Mouse (Mus musculus) hindbrain, embryonic 15.5 days (tissue): ENCODE measurements around the gene Wdr93. TPM values are rescaled to one million over a fixed set of nuclear protein-coding genes. Genes with fewer than 3 reads are reported as not detected.
"Not testable (repeated sequence)": the region's sequence is repeated elsewhere in the genome, so short reads cannot be mapped to it uniquely, and the experiment has no call there.

Source experiments
- ATAC-seq: fragments of 200-750 bp; cut with Nextera tagmentation; 2 replicates; pipeline ENCODE4 v1.8.0; 2017; ENCODE audit warnings: low read depth, moderate number of reproducible peaks, moderate TSS enrichment; ENCODE audit not compliant: low FRiP score
- H3K27ac ChIP-seq: fragments of 300-500 bp; sonication (generic); replicated peaks from 2 replicates; pipeline ENCODE4 v1.5.1; 2015; ENCODE audit warnings: mild to moderate bottlenecking, inconsistent platforms
- H3K27me3 ChIP-seq: fragments of 300-500 bp; sonication (generic); 2 replicates; pipeline ENCODE4 v1.6.1; 2015; ENCODE audit warnings: control low read depth, inconsistent platforms
- H3K36me3 ChIP-seq: fragments of 300-500 bp; sonication (generic); 2 replicates; pipeline ENCODE4 v1.6.1; 2015; ENCODE audit warnings: control low read depth, inconsistent platforms
- H3K4me1 ChIP-seq: fragments of 300-500 bp; sonication (generic); replicated peaks from 2 replicates; pipeline ENCODE4 v1.6.1; 2015; ENCODE audit warnings: control low read depth, inconsistent platforms
- H3K4me2 ChIP-seq: fragments of 300-500 bp; sonication (generic); 2 replicates; pipeline ENCODE4 v1.6.1; 2015; ENCODE audit warnings: moderate library complexity, mild to moderate bottlenecking, inconsistent platforms
- H3K4me3 ChIP-seq: fragments of 300-500 bp; sonication (generic); 2 replicates; pipeline ENCODE4 v1.5.1; 2015; ENCODE audit warnings: mild to moderate bottlenecking, inconsistent platforms
- H3K9ac ChIP-seq: fragments of 300-500 bp; sonication (generic); 2 replicates; pipeline ENCODE4 v1.6.1; 2015; ENCODE audit warnings: inconsistent platforms
- H3K9me3 ChIP-seq: fragments of 300-500 bp; sonication (generic); 2 replicates; pipeline ENCODE4 v1.6.1; 2016; ENCODE audit warnings: control low read depth, inconsistent platforms
- WGBS: fragments of 180-500 bp; shearing (Covaris S2); methylation state at CpG from one replicate; pipeline ENCODE4 v1.1.7; 2015; 5-methylcytosine and 5-hydroxymethylcytosine counted together
- polyA plus RNA-seq: library from polyadenylated mRNA; unstranded; fragments of >200 nt; fragmentation: Nextera tagmentation; extraction: Ambion mirVana; gene quantifications from 2 replicates; pipeline ENCODE4 v1.2.1, GENCODE M21; 2015

Gene Wdr93
- polyA plus RNA-seq, 1 experiment from 2014 or later: 0.69 TPM

- H3K9ac ChIP-seq, H3K27ac ChIP-seq, H3K4me3 ChIP-seq, H3K9me3 ChIP-seq, ATAC-seq, H3K4me2 ChIP-seq, H3K36me3 ChIP-seq: not testable (repeated sequence)
- peaks cover 47% of the 10 kb centered on the region for H3K27me3 ChIP-seq
- 21% methylated on average over 2 of the region's 2 CpGs for WGBS
- H3K4me1 ChIP-seq: peaks cover 17% of the 10 kb centered on the region
Observed at GRCm38 (mm10) chr7:79789812-79790211, 46.8 kb downstream of the Wdr93 start.

- peak overlapping the region; percentile 45 for H3K9ac ChIP-seq
- H3K4me2 ChIP-seq: peak overlapping the region; percentile 65
- no peak overlapping the region for H3K27ac ChIP-seq
- no peaks in the 10 kb centered on the region for H3K36me3 ChIP-seq
- H3K9me3 ChIP-seq: no peaks in the 10 kb centered on the region
- peaks cover 17% of the 10 kb centered on the region for H3K4me1 ChIP-seq
- peaks cover 50% of the 10 kb centered on the region for H3K27me3 ChIP-seq
- peak; percentile 55 for ATAC-seq
- peak overlapping the region; percentile 44 for H3K4me3 ChIP-seq
- 1% methylated on average over 74 of the region's 80 CpGs for WGBS
Observed at GRCm38 (mm10) chr7:79792635-79793421, 49.9 kb downstream of the Wdr93 start.

GRCm38 (mm10) chr7:79793688-79794087 lies 50.7 kb downstream of the Wdr93 start, which contains the start of gene Mesp1:
Gene Mesp1 (minus strand): TSS chr7:79793788.
- peak within 1 kb of the TSS; percentile 45 for H3K9ac ChIP-seq
- WGBS: 77% methylated on average over 6 of the region's 6 CpGs
- H3K9me3 ChIP-seq: no peaks in the 10 kb centered on the region
- H3K27me3 ChIP-seq: peaks cover 50% of the 10 kb centered on the region
- peaks cover 17% of the 10 kb centered on the region for H3K4me1 ChIP-seq
- H3K36me3 ChIP-seq: no peaks in the 10 kb centered on the region
- no peak within 1 kb of the TSS for H3K27ac ChIP-seq
- no peak for ATAC-seq
- peak within 1 kb of the TSS; percentile 44 for H3K4me3 ChIP-seq
- peak within 1 kb of the TSS; percentile 65 for H3K4me2 ChIP-seq

DNA sequence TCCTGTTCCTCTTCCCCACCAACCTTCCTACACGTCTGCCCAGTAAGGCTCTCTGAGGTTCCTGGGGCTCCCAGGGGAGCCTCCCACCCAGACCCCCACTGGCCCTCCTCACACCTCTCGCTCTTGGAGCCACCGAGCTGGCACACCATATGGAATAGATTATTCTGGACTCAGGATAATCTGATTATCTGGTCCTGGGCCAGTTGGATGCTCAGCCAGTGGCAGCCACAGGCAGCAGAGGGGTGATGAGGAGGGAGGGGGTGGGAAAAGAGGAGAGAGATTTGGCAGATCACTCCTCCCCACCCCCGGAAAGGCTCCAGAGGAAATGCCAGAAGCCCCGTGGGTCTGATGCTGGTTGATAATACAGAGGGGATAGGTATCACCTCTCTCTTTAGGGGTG lies 55.6 kb downstream of the Wdr93 start:
- Histone ChIP-seq H3K27ac (no peak overlapping the region), H3K4me1 (no peaks in the 10 kb centered on the region), H3K27me3 (peaks cover 13% of the 10 kb centered on the region), H3K36me3 (no peaks in the 10 kb centered on the region), H3K4me3 (no peak overlapping the region), H3K4me2 (no peak overlapping the region), H3K9ac (no peak overlapping the region), H3K9me3 (no peaks in the 10 kb centered on the region)
- ATAC-seq: no peak
- 32% methylated on average over 5 of the region's 5 CpGs for WGBS

- WGBS: 3% methylated on average over 8 of the region's 8 CpGs
- Histone ChIP-seq H3K27ac (no peak overlapping the region), H3K4me3 (no peak overlapping the region), H3K9ac (no peak overlapping the region), H3K36me3 (no peaks in the 10 kb centered on the region), H3K4me1 (no peaks in the 10 kb centered on the region), H3K27me3 (peaks cover 9% of the 10 kb centered on the region), H3K4me2 (no peak overlapping the region), H3K9me3 (no peaks in the 10 kb centered on the region)
- no peak for ATAC-seq
Observed at GRCm38 (mm10) chr7:79799048-79799447, 56.1 kb downstream of the Wdr93 start.

GRCm38 (mm10) chr7:79799506-79799905 lies 56.5 kb downstream of the Wdr93 start:
- no peaks in the 10 kb centered on the region for H3K36me3 ChIP-seq
- WGBS: 74% methylated on average over 6 of the region's 6 CpGs
- no peaks in the 10 kb centered on the region for H3K4me1 ChIP-seq
- no peaks in the 10 kb centered on the region for H3K9me3 ChIP-seq
- no peak overlapping the region for H3K27ac ChIP-seq
- no peak overlapping the region for H3K4me2 ChIP-seq
- no peak for ATAC-seq
- H3K4me3 ChIP-seq: no peak overlapping the region
- 0 out of 2 replicates have a peak, but pooled peaks cover 5% of the 10 kb centered on the region for H3K27me3 ChIP-seq
- H3K9ac ChIP-seq: no peak overlapping the region

DNA sequence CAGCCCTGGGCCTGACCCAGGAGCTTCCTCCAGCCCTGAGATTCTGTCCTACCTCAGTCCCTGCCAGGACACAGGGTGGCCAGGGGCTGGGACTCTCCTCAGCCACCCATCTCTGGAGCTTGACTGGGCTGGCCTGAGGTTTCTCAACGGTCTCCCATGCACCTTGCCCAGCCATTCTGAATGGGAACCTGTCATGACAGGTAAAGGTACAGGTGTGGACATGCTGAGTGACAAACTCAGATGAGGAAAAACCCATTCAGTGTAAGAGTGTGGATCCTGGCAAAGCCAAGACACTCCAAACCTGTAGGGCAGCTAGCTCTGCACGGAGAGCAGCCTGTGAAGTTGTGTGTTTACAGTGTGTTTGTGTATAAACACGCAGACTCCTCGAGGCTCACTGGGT lies 57.4 kb downstream of the Wdr93 start:
- H3K27ac ChIP-seq: no peak overlapping the region
- H3K4me3 ChIP-seq: no peak overlapping the region
- no peaks in the 10 kb centered on the region for H3K36me3 ChIP-seq
- no peaks in the 10 kb centered on the region for H3K4me1 ChIP-seq
- ATAC-seq: no peak
- no peaks in the 10 kb centered on the region for H3K9me3 ChIP-seq
- no peaks in the 10 kb centered on the region for H3K27me3 ChIP-seq
- 92% methylated on average over 4 of the region's 4 CpGs for WGBS
- no peak overlapping the region for H3K4me2 ChIP-seq
- no peak overlapping the region for H3K9ac ChIP-seq

GRCm38 (mm10) chr7:79801391-79801790 lies 58.4 kb downstream of the Wdr93 start:
- no peak overlapping the region for H3K4me3 ChIP-seq
- ATAC-seq: no peak
- H3K9me3 ChIP-seq: no peaks in the 10 kb centered on the region
- H3K36me3 ChIP-seq: no peaks in the 10 kb centered on the region
- no peaks in the 10 kb centered on the region for H3K4me1 ChIP-seq
- no peaks in the 10 kb centered on the region for H3K27me3 ChIP-seq
- H3K27ac ChIP-seq: no peak overlapping the region
- no peak overlapping the region for H3K4me2 ChIP-seq
- 82% methylated on average over 11 of the region's 11 CpGs for WGBS
- H3K9ac ChIP-seq: no peak overlapping the region

DNA sequence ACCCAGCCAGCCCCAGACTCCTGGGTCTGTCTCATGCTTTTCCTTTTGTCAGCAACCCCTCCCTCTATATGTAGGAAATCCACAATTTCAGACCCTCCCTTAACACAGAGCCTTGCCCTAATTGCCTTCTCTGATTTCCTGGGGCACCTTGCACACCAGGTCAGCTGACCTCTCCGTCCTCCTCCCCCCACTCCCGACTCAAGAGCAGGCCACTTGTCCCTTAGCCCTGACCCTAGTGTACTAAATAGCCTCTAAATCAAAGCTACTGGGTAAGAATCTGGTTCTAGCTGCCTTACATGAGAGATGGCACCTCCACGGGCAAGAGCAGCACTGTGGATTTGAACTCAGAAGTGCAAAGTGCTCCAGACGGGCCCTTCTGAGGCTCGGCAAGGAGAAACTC lies 59.1 kb downstream of the Wdr93 start:
- no peak overlapping the region for H3K27ac ChIP-seq
- H3K4me2 ChIP-seq: no peak overlapping the region
- no peak overlapping the region for H3K4me3 ChIP-seq
- no peaks in the 10 kb centered on the region for H3K27me3 ChIP-seq
- no peaks in the 10 kb centered on the region for H3K9me3 ChIP-seq
- no peak for ATAC-seq
- 80% methylated on average over 5 of the region's 5 CpGs for WGBS
- no peak overlapping the region for H3K9ac ChIP-seq
- no peaks in the 10 kb centered on the region for H3K36me3 ChIP-seq
- H3K4me1 ChIP-seq: no peaks in the 10 kb centered on the region

GRCm38 (mm10) chr7:79803887-79804286 lies 60.9 kb downstream of the Wdr93 start:
- Histone ChIP-seq H3K27me3 (no peaks in the 10 kb centered on the region), H3K4me2 (no peak overlapping the region), H3K4me3 (no peak overlapping the region), H3K27ac (no peak overlapping the region), H3K9me3 (no peaks in the 10 kb centered on the region), H3K36me3 (no peaks in the 10 kb centered on the region), H3K9ac (no peak overlapping the region), H3K4me1 (no peaks in the 10 kb centered on the region)
- no peak for ATAC-seq
- WGBS: 50% methylated on average over 2 of the region's 2 CpGs

DNA sequence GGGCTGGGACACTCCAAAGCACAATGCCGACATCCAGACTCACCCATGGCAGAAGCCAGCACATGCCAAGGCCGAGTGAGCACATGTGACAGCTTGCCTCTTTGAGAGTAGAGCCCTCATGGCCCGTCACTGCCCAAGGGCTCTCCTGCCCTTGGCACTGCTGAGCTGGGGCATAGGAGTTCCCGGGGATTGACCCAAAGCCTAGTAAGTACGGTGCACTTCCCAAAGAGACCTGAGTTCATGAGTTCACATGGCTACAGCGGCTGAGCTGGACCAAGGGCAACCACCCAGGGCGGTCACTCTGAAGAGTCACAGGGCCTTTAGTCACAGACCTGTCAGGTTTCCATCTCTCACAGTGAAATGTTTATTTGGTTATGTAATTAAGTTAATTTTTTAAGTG lies 65.6 kb downstream of the Wdr93 start:
- Histone ChIP-seq H3K4me2 (no peak overlapping the region), H3K4me3 (no peak overlapping the region), H3K36me3 (no peaks in the 10 kb centered on the region), H3K9ac (no peak overlapping the region), H3K4me1 (peaks cover 7% of the 10 kb centered on the region), H3K27me3 (0 out of 2 replicates have a peak, but pooled peaks cover 7% of the 10 kb centered on the region), H3K27ac (no peak overlapping the region), H3K9me3 (no peaks in the 10 kb centered on the region)
- 86% methylated on average over 7 of the region's 7 CpGs for WGBS
- no peak for ATAC-seq

DNA sequence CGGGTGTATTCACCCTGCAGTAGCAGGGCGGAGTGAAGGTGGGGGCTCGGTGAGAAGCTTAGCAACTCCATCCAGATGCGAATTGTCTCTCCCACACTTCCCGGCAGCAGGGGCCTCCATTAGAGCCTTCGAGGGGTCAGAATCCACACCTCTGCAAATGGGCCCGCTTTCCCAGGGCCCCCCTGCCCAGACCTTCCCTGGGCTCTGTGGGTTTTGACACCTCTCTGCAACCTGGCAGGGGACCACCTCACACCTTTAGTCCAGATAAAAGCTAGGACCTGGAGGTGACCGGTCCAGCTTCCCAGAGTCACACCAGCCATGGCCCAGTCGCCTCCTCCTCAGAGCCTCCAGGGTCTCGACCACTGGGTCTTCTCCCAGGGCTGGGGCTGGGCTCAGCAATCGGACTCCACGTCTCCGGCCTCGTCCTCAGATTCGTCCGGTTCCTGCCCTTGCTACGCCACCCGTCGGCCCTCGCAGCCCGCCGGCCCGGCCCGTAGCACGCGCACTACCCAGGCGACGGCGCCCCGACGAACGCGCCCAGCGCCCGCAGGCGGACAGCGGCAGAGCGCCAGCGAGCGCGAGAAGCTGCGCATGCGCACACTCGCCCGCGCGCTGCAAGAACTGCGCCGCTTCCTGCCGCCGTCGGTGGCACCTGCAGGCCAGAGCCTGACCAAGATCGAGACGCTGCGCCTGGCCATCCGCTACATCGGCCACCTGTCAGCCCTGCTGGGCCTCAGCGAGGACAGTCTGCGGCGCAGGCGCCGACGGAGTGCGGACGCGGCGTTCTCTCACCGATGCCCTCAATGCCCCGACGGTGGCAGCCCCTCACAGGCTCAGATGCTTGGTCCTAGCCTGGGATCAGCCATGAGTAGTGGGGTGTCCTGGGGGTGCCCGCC lies 67.9 kb downstream of the Wdr93 start, which contains the start of gene Mesp2:
TSS of gene Mesp2 (plus strand) at position 117 of the 896 bp plus-strand sequence.
- Histone ChIP-seq H3K4me1 (peaks cover 7% of the 10 kb centered on the region), H3K9me3 (no peaks in the 10 kb centered on the region), H3K9ac (peak within 1 kb of the TSS; percentile 49), H3K4me3 (peak within 1 kb of the TSS; percentile 37), H3K4me2 (peak within 1 kb of the TSS; percentile 64), H3K36me3 (no peaks in the 10 kb centered on the region), H3K27me3 (0 out of 2 replicates have a peak, but pooled peaks cover 7% of the 10 kb centered on the region), H3K27ac (no peak within 1 kb of the TSS)
- ATAC-seq: peak; percentile 72
- 19% methylated on average over 71 of the region's 71 CpGs for WGBS
